Mouse (Mus musculus) bone marrow macrophage, adult 2 months (primary cell): ENCODE measurements around the gene Ep400. TPM values are rescaled to one million over a fixed set of nuclear protein-coding genes. Genes with fewer than 3 reads are reported as not detected.

ENCODE experiments used
- H3K27ac ChIP-seq: 2 replicates; pipeline ENCODE4 v1.5.1; 2012; ENCODE audit warnings: low read depth, low read length; ENCODE audit not compliant: insufficient read depth
- H3K4me1 ChIP-seq: 2 replicates; pipeline ENCODE4 v1.6.1; 2012; ENCODE audit warnings: low read length; ENCODE audit not compliant: control insufficient read depth, insufficient read depth
- H3K4me3 ChIP-seq: 2 replicates; pipeline ENCODE4 v1.5.1; 2012; ENCODE audit warnings: mild to moderate bottlenecking, low read length, moderate library complexity; ENCODE audit not compliant: insufficient read depth
- CTCF ChIP-seq: IDR thresholded peaks from 2 replicates; pipeline ENCODE4 v1.5.1; 2012; ENCODE audit warnings: low read depth, mild to moderate bottlenecking, low read length, moderate library complexity
- POLR2A ChIP-seq: IDR thresholded peaks from 2 replicates; pipeline ENCODE4 v1.6.1; 2012; ENCODE audit warnings: mild to moderate bottlenecking, low read depth, low read length, borderline replicate concordance
- polyA plus RNA-seq: library from polyadenylated mRNA; stranded (reverse); fragments of >200 nt; gene quantifications from 2 replicates; pipeline ENCODE4 v1.2.4, GENCODE M21; 2012; ENCODE audit not compliant: missing spikeins, insufficient read depth, insufficient read length

Gene Ep400
- polyA plus RNA-seq, 1 experiment, result 27.9 TPM

- no peaks in the 10 kb centered on the region for H3K4me1 ChIP-seq
- TF ChIP-seq CTCF (no peak), POLR2A (no peak)
- H3K27ac ChIP-seq, result no peak overlapping the region
These were observed 30.6 kb upstream of the Ep400 start for GRCm38 (mm10) chr5:110801036-110801624.

GRCm38 (mm10) chr5:110797696-110798095 is 27.2 kb upstream of the Ep400 start:
- no peaks in the 10 kb centered on the region for H3K4me1 ChIP-seq
- H3K4me3 ChIP-seq, result no peak overlapping the region
- TF ChIP-seq POLR2A, result no peak
- TF ChIP-seq CTCF, result no peak
- no peak overlapping the region for H3K27ac ChIP-seq

More at GRCm38 (mm10) chr5:110801036-110801624, 30.6 kb upstream of the Ep400 start:
- no peak overlapping the region for H3K4me3 ChIP-seq

GRCm38 (mm10) chr5:110794363-110794762 is 23.8 kb upstream of the Ep400 start:
- Histone ChIP-seq H3K27ac (no peak overlapping the region), H3K4me3 (no peak overlapping the region), H3K4me1 (no peaks in the 10 kb centered on the region)
- TF ChIP-seq CTCF, result no peak
- TF ChIP-seq POLR2A, result no peak

- Histone ChIP-seq H3K27ac (no peak overlapping the region), H3K4me3 (no peak overlapping the region), H3K4me1 (no peaks in the 10 kb centered on the region)
- no peak for TF ChIP-seq POLR2A
- peak; percentile 53 for TF ChIP-seq CTCF
These were observed 18.2 kb upstream of the Ep400 start for GRCm38 (mm10) chr5:110788684-110789083.

GRCm38 (mm10) chr5:110786081-110786835 is 15.7 kb upstream of the Ep400 start:
- Histone ChIP-seq H3K4me1 (peaks cover under 1% of the 10 kb centered on the region; the same call in 1 of the 2 replicates), H3K27ac (no peak overlapping the region), H3K4me3 (no peak overlapping the region)
- TF ChIP-seq POLR2A (no peak), CTCF (no peak)

GRCm38 (mm10) chr5:110783150-110783549 is 12.6 kb upstream of the Ep400 start:
- peaks cover 12% of the 10 kb centered on the region for H3K4me1 ChIP-seq
- TF ChIP-seq POLR2A (no peak), CTCF (no peak)
- no peak overlapping the region for H3K4me3 ChIP-seq
- no peak overlapping the region for H3K27ac ChIP-seq

- H3K4me3 ChIP-seq, result no peak overlapping the region
- no peak overlapping the region for H3K27ac ChIP-seq
- peaks cover 12% of the 10 kb centered on the region for H3K4me1 ChIP-seq
- TF ChIP-seq POLR2A, result no peak
- no peak for TF ChIP-seq CTCF
These were observed 11.2 kb upstream of the Ep400 start for GRCm38 (mm10) chr5:110781529-110782238.

- TF ChIP-seq POLR2A (no peak), CTCF (no peak)
- Histone ChIP-seq H3K4me3 (peak overlapping the region; percentile 98), H3K27ac (no peak overlapping the region), H3K4me1 (peaks cover 12% of the 10 kb centered on the region)
These were observed 10.4 kb upstream of the Ep400 start for GRCm38 (mm10) chr5:110780761-110781528.

- H3K4me1 ChIP-seq, result peaks cover 12% of the 10 kb centered on the region
- TF ChIP-seq POLR2A, result no peak
These were observed 9.7 kb upstream of the Ep400 start, which contains the start of gene Pus1 for GRCm38 (mm10) chr5:110779998-110780760. TSS of gene Pus1 (minus strand) at chr5:110780659.

More at GRCm38 (mm10) chr5:110779998-110780760, 9.7 kb upstream of the Ep400 start, which contains the start of gene Pus1:
- Histone ChIP-seq H3K4me3 (peak within 1 kb of the TSS; percentile 98), H3K27ac (no peak within 1 kb of the TSS; the same call in 1 of the 2 replicates)
